Mouse (Mus musculus): ENCODE data around the gene S100a7a. TPM values are rescaled to one million over a fixed set of nuclear protein-coding genes. Genes with fewer than 3 reads are reported as not detected.

The S100a7a gene
- polyA plus RNA-seq (2016; fragmentation: Nextera tagmentation; extraction: Ambion mirVana), result 0.17 TPM in 1 of 2 replicates, not detected in the other

DNA sequence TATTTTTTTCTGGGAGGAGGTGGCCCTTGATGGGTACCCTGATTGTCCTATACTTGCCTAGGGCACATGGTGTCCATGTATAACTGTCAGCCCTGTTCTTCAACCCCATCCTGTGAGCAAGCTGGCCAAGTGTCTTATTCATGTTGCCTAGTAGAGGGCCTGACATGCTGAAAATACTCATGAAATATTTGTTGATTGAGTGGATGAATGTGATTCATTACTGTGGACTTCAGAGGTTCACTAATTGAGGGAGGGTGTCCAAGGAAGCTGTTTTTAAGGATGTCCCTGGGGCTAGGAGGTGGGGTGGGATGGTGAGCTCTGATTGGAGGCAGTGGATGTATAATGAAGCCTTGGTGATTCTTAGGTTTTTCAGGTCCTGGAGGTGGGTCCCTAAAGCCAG, at the start of gene S100a7a:
Gene S100a7a, plus strand, starts transcription at position 301 of the 400 bp plus-strand sequence.
- H3K36me3 ChIP-seq, result no peaks in the 10 kb centered on the region
- no peak within 1 kb of the TSS for H3K4me3 ChIP-seq (replicated peaks)
- peaks cover 15% of the 10 kb centered on the region; the same call in 1 of the 2 replicates for H3K27me3 ChIP-seq
- H3K9me3 ChIP-seq, result no peaks in the 10 kb centered on the region
- no peak within 1 kb of the TSS for H3K4me2 ChIP-seq
- H3K9ac ChIP-seq (replicated peaks), result no peak within 1 kb of the TSS
- no peak within 1 kb of the TSS for H3K27ac ChIP-seq
- H3K4me1 ChIP-seq (replicated peaks), result no peaks in the 10 kb centered on the region
- ATAC-seq (ENCODE audit: insufficient number of reproducible peaks, insufficient read depth, low FRiP score, low TSS enrichment, low read depth), result no peak

DNA sequence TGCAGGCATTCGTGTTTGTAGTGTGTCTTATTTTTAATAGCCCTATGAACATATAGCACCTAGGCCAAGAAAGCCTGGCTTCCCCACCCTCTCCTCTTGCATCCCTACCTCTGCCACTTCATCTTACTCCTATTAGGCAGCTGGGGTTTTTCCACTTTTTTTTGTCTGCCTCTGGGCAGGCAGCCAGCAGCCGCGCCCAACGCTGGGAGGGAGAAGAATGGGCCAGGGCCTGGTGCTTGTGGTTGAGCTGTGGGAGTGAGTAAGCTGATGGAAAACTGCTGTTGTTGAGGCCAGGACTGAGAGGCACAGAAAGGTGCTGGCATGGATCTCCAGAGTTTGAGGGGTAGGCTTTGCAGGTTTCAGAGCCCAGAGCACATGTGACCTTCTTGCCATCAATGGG, 49.4 kb upstream of the S100a7a start:
- 34% methylated on average over 4 of the region's 4 CpGs for WGBS
- Histone ChIP-seq H3K27me3 (no peaks in the 10 kb centered on the region), H3K4me2 (no peak overlapping the region), H3K27ac (peak overlapping the region; percentile 90), H3K36me3 (no peaks in the 10 kb centered on the region), H3K9ac (replicated peaks) (no peak overlapping the region), H3K9me3 (no peaks in the 10 kb centered on the region), H3K4me1 (replicated peaks) (peaks cover 34% of the 10 kb centered on the region), H3K4me3 (replicated peaks) (no peak overlapping the region)
- ATAC-seq (ENCODE audit: insufficient number of reproducible peaks, insufficient read depth, low FRiP score, low TSS enrichment, low read depth), result peak; percentile 73; the same call in 1 of the 2 replicates

DNA sequence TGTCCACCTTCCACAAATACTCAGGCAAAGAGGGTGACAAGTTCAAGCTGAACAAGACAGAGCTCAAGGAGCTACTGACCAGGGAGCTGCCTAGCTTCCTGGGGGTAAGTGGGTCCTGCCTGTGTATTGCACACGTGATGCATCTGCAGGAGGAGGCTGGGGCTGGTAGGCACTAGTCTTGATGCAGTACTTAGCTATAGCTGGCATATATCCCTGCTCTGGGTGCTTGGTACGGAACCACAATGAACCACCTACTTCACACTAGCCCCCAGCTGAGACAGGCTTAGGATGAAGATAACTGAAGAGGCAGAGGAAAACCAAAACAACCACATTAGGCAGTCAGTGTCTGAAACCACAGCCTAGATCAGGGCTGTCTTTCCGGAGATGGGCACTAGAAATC, 48.8 kb upstream of the S100a7a start:
- Histone ChIP-seq H3K27ac (peak overlapping the region; percentile 90), H3K4me2 (no peak overlapping the region), H3K4me3 (replicated peaks) (no peak overlapping the region), H3K27me3 (no peaks in the 10 kb centered on the region), H3K36me3 (no peaks in the 10 kb centered on the region), H3K9ac (replicated peaks) (no peak overlapping the region), H3K4me1 (replicated peaks) (peaks cover 34% of the 10 kb centered on the region), H3K9me3 (no peaks in the 10 kb centered on the region)
- WGBS, result 87% methylated on average over 3 of the region's 3 CpGs
- ATAC-seq (ENCODE audit: insufficient number of reproducible peaks, insufficient read depth, low FRiP score, low TSS enrichment, low read depth), result no peak

DNA sequence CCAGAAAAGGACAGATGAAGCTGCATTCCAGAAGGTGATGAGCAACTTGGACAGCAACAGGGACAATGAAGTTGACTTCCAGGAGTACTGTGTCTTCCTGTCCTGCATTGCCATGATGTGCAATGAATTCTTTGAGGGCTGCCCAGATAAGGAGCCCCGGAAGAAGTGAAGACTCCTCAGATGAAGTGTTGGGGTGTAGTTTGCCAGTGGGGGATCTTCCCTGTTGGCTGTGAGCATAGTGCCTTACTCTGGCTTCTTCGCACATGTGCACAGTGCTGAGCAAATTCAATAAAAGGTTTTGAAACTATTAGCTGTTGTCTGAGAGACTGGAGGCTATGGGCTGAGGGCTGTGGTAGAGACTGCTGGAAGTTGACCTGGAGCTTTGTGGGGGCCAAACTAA, 48.1 kb upstream of the S100a7a start:
- Histone ChIP-seq H3K9ac (replicated peaks) (no peak overlapping the region), H3K27me3 (no peaks in the 10 kb centered on the region), H3K9me3 (no peaks in the 10 kb centered on the region), H3K36me3 (no peaks in the 10 kb centered on the region), H3K4me1 (replicated peaks) (peaks cover 39% of the 10 kb centered on the region), H3K4me3 (replicated peaks) (no peak overlapping the region), H3K4me2 (no peak overlapping the region), H3K27ac (peak overlapping the region; percentile 90)
- ATAC-seq (ENCODE audit: insufficient number of reproducible peaks, insufficient read depth, low FRiP score, low TSS enrichment, low read depth), result no peak
- WGBS, result 75% methylated on average over 2 of the region's 2 CpGs

DNA sequence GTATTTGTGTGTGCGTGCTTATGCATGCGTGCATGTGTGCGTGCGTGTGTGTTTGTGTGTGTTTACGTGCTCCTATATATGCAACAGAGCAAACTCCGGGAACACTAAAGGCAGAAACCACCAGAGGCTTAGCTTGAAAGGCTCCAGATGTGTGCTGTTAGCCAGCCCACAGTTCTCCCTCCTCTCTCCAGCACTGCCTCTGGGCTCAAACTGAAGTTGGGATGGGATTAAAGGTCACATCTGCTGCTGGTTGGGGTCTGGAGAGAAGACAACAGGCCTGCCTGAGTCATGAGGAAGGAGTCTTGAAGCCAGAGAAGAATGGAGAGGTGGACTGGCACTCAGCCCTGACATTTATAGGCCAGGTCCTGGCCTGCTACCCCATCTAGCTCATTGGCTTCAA, 47.6 kb upstream of the S100a7a start:
- H3K4me1 ChIP-seq (replicated peaks), result peaks cover 40% of the 10 kb centered on the region
- 57% methylated on average over 6 of the region's 6 CpGs for WGBS
- H3K9ac ChIP-seq (replicated peaks), result no peak overlapping the region
- no peaks in the 10 kb centered on the region for H3K9me3 ChIP-seq
- no peak for ATAC-seq (ENCODE audit: insufficient number of reproducible peaks, insufficient read depth, low FRiP score, low TSS enrichment, low read depth)
- H3K36me3 ChIP-seq, result no peaks in the 10 kb centered on the region
- no peaks in the 10 kb centered on the region for H3K27me3 ChIP-seq
- H3K4me2 ChIP-seq, result no peak overlapping the region
- peak overlapping the region; percentile 90 for H3K27ac ChIP-seq
- no peak overlapping the region for H3K4me3 ChIP-seq (replicated peaks)

DNA sequence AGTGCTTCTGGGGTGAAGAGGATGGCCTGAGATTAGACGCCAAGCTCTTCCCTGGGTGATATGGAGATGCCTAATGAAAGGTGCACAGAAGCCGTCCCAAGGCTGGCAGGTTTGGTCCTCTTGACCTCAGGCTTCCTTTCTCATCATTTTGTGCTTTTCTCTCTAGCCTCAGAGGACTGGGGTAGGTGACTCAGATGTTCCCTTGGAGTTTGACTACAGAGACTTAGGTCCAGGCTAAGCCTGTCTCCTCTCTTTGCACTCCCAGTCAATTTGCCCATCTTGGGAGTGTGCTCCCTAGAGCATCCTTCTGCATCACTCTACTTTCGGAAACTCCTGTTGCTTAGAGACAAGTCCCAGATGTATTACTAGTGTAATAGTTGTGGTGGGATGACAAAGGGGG, 46.5 kb upstream of the S100a7a start:
- WGBS, result 87% methylated on average over 3 of the region's 3 CpGs
- Histone ChIP-seq H3K4me1 (replicated peaks) (peaks cover 40% of the 10 kb centered on the region), H3K27me3 (no peaks in the 10 kb centered on the region), H3K36me3 (no peaks in the 10 kb centered on the region), H3K27ac (no peak overlapping the region), H3K4me3 (replicated peaks) (no peak overlapping the region), H3K4me2 (no peak overlapping the region), H3K9ac (replicated peaks) (no peak overlapping the region), H3K9me3 (no peaks in the 10 kb centered on the region)
- ATAC-seq (ENCODE audit: insufficient number of reproducible peaks, insufficient read depth, low FRiP score, low TSS enrichment, low read depth), result no peak

DNA sequence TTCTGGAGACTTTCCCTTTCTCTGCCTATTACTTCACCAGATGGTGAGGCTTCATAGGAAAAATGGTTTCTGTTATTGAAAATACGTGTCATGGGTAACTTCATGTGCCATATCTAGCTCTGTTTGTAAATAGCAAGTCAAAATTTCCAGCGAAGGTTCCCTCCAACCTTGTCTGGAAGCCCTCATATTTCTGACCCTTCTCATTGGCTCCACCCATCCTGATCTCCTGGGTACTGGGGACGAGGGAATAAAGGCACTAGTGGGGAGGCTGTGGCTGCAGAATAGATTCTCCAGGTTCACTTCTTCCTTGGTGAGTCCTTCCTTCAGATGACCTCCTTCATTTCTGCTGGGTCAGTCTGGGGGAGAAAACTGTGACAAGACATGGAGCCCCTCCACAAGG, 45.6 kb upstream of the S100a7a start, which contains the start of gene S100a5:
Gene S100a5, plus strand, starts transcription at position 301 of the 400 bp plus-strand sequence.
- H3K4me3 ChIP-seq (replicated peaks), result no peak within 1 kb of the TSS
- peaks cover 40% of the 10 kb centered on the region for H3K4me1 ChIP-seq (replicated peaks)
- ATAC-seq (ENCODE audit: insufficient number of reproducible peaks, insufficient read depth, low FRiP score, low TSS enrichment, low read depth), result no peak
- H3K9ac ChIP-seq (replicated peaks), result no peak within 1 kb of the TSS
- no peaks in the 10 kb centered on the region for H3K9me3 ChIP-seq
- no peaks in the 10 kb centered on the region for H3K27me3 ChIP-seq
- no peaks in the 10 kb centered on the region for H3K36me3 ChIP-seq
- H3K4me2 ChIP-seq, result no peak within 1 kb of the TSS
- no peak within 1 kb of the TSS for H3K27ac ChIP-seq
- 59% methylated on average over 3 of the region's 3 CpGs for WGBS

DNA sequence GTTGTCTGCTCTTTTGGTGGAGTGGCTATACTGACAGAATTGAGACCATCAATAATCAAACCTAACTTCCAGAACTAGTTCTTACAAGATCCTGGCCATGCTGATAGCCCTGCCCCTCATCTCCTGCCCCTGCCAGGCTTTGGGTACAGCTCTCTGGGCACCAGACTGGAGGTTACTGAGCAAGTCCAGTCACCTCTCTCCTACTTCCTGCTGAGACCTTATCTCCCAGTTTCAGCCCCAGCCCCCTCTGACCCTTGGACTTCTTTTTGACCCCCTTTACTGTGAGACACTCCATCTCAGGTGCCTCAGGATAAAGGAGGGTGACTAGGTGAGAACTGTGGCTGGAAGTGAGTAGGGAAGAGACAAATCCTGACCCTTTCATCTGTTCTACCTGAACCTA, 44.7 kb upstream of the S100a7a start:
- Histone ChIP-seq H3K27me3 (no peaks in the 10 kb centered on the region), H3K36me3 (no peaks in the 10 kb centered on the region), H3K4me1 (replicated peaks) (peaks cover 36% of the 10 kb centered on the region), H3K9me3 (no peaks in the 10 kb centered on the region), H3K4me2 (no peak overlapping the region), H3K27ac (no peak overlapping the region), H3K9ac (replicated peaks) (no peak overlapping the region), H3K4me3 (replicated peaks) (no peak overlapping the region)
- no peak for ATAC-seq (ENCODE audit: insufficient number of reproducible peaks, insufficient read depth, low FRiP score, low TSS enrichment, low read depth)

DNA sequence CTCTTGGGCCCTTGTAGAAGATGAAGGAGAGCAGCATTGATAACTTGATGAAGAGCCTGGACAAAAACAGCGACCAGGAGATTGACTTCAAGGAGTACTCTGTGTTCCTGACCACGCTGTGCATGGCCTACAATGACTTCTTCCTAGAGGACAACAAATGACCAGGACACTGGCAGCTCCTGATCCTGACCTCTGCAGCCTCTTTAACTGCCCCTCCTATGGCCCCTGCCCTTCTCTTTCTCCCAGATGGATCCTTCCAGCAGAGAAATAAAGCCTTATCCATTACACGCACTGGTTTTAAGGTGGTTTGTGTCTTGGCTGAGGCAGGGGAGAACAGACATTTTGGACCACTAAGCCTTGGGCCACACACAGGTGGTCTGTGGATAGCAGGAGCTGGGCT, 42.3 kb upstream of the S100a7a start:
- no peak overlapping the region for H3K9ac ChIP-seq (replicated peaks)
- no peak for ATAC-seq (ENCODE audit: insufficient number of reproducible peaks, insufficient read depth, low FRiP score, low TSS enrichment, low read depth)
- no peaks in the 10 kb centered on the region for H3K27me3 ChIP-seq
- no peaks in the 10 kb centered on the region for H3K36me3 ChIP-seq
- H3K4me3 ChIP-seq (replicated peaks), result no peak overlapping the region
- H3K27ac ChIP-seq, result no peak overlapping the region
- peaks cover 17% of the 10 kb centered on the region for H3K4me1 ChIP-seq (replicated peaks)
- 88% methylated on average over 3 of the region's 3 CpGs for WGBS
- H3K9me3 ChIP-seq, result no peaks in the 10 kb centered on the region
- H3K4me2 ChIP-seq, result no peak overlapping the region

DNA sequence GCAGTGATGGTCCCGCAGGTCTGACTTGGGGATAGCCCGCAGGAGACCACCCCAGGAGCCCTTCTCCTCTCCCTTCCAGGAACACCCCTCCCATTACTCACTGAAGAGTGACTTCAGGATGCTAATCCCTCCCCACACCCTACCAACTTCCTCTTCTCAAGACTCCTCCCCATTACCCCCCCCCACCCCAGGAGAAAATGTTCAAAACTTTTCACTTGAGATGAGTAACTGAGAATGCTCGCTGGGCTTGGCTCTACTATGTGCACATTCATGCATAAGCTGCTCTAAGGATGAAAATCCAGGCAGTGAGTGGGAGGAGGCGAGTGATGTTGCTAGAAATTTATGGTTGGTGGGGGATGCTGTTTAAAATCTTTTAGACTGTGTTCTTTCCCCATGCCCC, 41.8 kb upstream of the S100a7a start:
- Histone ChIP-seq H3K9me3 (no peaks in the 10 kb centered on the region), H3K4me2 (no peak overlapping the region), H3K36me3 (no peaks in the 10 kb centered on the region), H3K4me3 (replicated peaks) (no peak overlapping the region), H3K4me1 (replicated peaks) (peaks cover 17% of the 10 kb centered on the region), H3K27me3 (no peaks in the 10 kb centered on the region), H3K27ac (no peak overlapping the region), H3K9ac (replicated peaks) (no peak overlapping the region)
- no peak for ATAC-seq (ENCODE audit: insufficient number of reproducible peaks, insufficient read depth, low FRiP score, low TSS enrichment, low read depth)
- 66% methylated on average over 4 of the region's 4 CpGs for WGBS

DNA sequence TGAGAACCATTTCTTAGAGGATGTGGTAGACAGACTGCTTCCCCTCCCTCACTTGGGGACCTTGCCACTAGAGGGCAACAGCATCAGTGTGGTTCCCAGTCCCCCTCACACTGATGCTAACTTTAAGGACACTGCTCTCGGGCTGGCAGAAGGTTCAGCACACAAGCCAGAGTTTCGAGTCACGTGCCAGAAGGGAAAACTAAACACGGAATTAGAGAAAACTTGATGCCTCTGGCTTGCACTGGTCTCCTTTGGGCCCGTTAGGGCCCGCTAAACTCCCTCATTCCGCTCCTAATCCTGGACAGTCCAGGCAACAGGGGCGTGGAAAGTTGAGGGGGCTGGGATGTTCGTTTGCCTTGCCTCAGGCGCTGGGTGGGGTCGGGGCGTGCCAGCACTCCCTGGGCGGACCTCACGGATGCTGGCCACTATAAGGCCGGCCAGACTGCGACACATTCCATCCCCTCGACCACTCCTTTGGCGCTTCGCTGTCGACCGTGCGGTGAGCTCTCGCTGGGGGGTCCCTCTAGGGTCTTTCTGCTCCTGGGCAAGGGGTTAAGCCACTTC, 41.0 kb upstream of the S100a7a start, which contains the start of gene S100a6:
Gene S100a6, plus strand, starts transcription at position 155 of the 564 bp plus-strand sequence.
- under 1% methylated on average over 23 of the region's 23 CpGs for WGBS
- peak within 1 kb of the TSS; percentile 78 for H3K4me2 ChIP-seq
- no peaks in the 10 kb centered on the region for H3K27me3 ChIP-seq
- no peak within 1 kb of the TSS for H3K27ac ChIP-seq
- peaks cover 17% of the 10 kb centered on the region for H3K4me1 ChIP-seq (replicated peaks)
- peak within 1 kb of the TSS; percentile 48 for H3K9ac ChIP-seq (replicated peaks)
- ATAC-seq (ENCODE audit: insufficient number of reproducible peaks, insufficient read depth, low FRiP score, low TSS enrichment, low read depth), result peak; percentile 77; the same call in 1 of the 2 replicates
- peak within 1 kb of the TSS; percentile 42 for H3K4me3 ChIP-seq (replicated peaks)
- no peaks in the 10 kb centered on the region for H3K36me3 ChIP-seq
- H3K9me3 ChIP-seq, result 0 out of 2 replicates have a peak, but pooled peaks cover 2% of the 10 kb centered on the region

All from limb, embryonic 12.5 days (tissue).